Mouse (Mus musculus): ENCODE measurements around the gene Syngr1.

- TF ChIP-seq MAX (IDR thresholded peaks at IDR 0.05; ENCODE audit: low read length), result no peak
- no peak for TF ChIP-seq USF1 (IDR thresholded peaks at IDR 0.05; ENCODE audit: low read depth, low read length)
- no peak for TF ChIP-seq CTCF (conservative IDR thresholded peaks at IDR 0.05 in 1 of 2, IDR thresholded peaks at IDR 0.05 in 1 of 2; ENCODE audit: low read depth in 2 of 2, low read length in 2 of 2)
- no peak for TF ChIP-seq IRF4 (IDR thresholded peaks at IDR 0.05; ENCODE audit: low read depth, low read length)
- no peak for TF ChIP-seq JUN (IDR thresholded peaks at IDR 0.05; ENCODE audit: insufficient read depth, low read depth, low read length)
Measured at GRCm38 (mm10) chr15:80062339-80062738, 28.8 kb upstream of the Syngr1 start.
